Mouse (Mus musculus) liver, embryonic 14.5 days (tissue): ENCODE data around the gene Ampd1. TPM values are rescaled to one million over a fixed set of nuclear protein-coding genes. Genes with fewer than 3 reads are reported as not detected.

Experiments
- ATAC-seq: fragments of 200-750 bp; cut with Nextera tagmentation; 2 replicates; pipeline ENCODE4 v1.8.0; 2017; ENCODE audit warnings: moderate number of reproducible peaks, mild to moderate bottlenecking, moderate library complexity; ENCODE audit not compliant: insufficient read depth
- DNase-seq, 3 experiments: peaks; one replicate each; pipeline ENCODE4 v3.0.0-alpha.2; 2012 to 2013; ENCODE audit warnings: low read depth in 3 of 3, low spot score in 3 of 3
- H3K27ac ChIP-seq: fragments of 300-500 bp; sonication (generic); 2 replicates; pipeline ENCODE4 v1.5.1; 2014; ENCODE audit warnings: moderate library complexity, mild to moderate bottlenecking, control low read depth, inconsistent platforms
- H3K27me3 ChIP-seq: fragments of 300-500 bp; sonication (generic); 2 replicates; pipeline ENCODE4 v1.6.1; 2014; ENCODE audit warnings: mild to moderate bottlenecking, low read length, moderate library complexity; ENCODE audit not compliant: control insufficient read depth, insufficient read depth
- H3K36me3 ChIP-seq: fragments of 300-500 bp; sonication (generic); replicated peaks from 2 replicates; pipeline ENCODE4 v1.6.1; 2014; ENCODE audit warnings: low read depth; ENCODE audit not compliant: control insufficient read depth, insufficient read depth
- H3K4me1 ChIP-seq, 2 experiments: fragments of 200-500 bp in 1 of 2; fragments of 300-500 bp in 1 of 2; sonication (generic) in 1 of 2; replicated peaks; 2 replicates each; pipeline ENCODE4 v1.6.1; 2012 to 2014; ENCODE audit warnings: antibody characterized with exemption in 1 of 2, inconsistent platforms in 1 of 2, low read length in 1 of 2; ENCODE audit not compliant: control insufficient read depth in 2 of 2, insufficient read depth in 2 of 2
- H3K4me2 ChIP-seq: fragments of 300-500 bp; sonication (generic); 2 replicates; pipeline ENCODE4 v1.6.1; 2014; ENCODE audit warnings: low read depth, mild to moderate bottlenecking, control low read depth, moderate library complexity
- H3K4me3 ChIP-seq, 2 experiments: fragments of 200-500 bp in 1 of 2; fragments of 300-500 bp in 1 of 2; sonication (generic) in 1 of 2; 2 replicates each; pipeline ENCODE4 v1.5.1; 2012 to 2014; ENCODE audit warnings: low read depth in 2 of 2, low read length in 2 of 2, mild to moderate bottlenecking in 2 of 2, control low read depth in 1 of 2, inconsistent platforms in 1 of 2, moderate library complexity in 1 of 2; ENCODE audit not compliant: insufficient read depth in 1 of 2
- H3K9ac ChIP-seq: fragments of 300-500 bp; sonication (generic); replicated peaks from 2 replicates; pipeline ENCODE4 v1.6.1; 2014; ENCODE audit warnings: mild to moderate bottlenecking, control low read depth, moderate library complexity
- H3K9me3 ChIP-seq: fragments of 300-500 bp; sonication (generic); 2 replicates; pipeline ENCODE4 v1.6.1; 2016; ENCODE audit warnings: low read length, mixed read lengths; ENCODE audit not compliant: control insufficient read depth
- CTCF ChIP-seq: IDR thresholded peaks from 2 replicates; pipeline ENCODE4 v1.5.1; 2016; ENCODE audit warnings: antibody characterized with exemption, low read depth, control low read depth
- EP300 ChIP-seq: IDR thresholded peaks from 2 replicates; pipeline ENCODE4 v1.6.1; 2016; ENCODE audit warnings: antibody characterized with exemption, low read depth
- WGBS: fragments of 180-500 bp; shearing (Covaris S2); extraction: QIAGEN DNeasy Blood & Tissue Kit; methylation state at CpG from one replicate; pipeline ENCODE4 v1.1.7; 2014; ENCODE audit not compliant: insufficient replicate concordance; 5-methylcytosine and 5-hydroxymethylcytosine counted together
- polyA plus RNA-seq, 2 experiments: library from polyadenylated mRNA; depleted of rRNA in 1 of 2; stranded (reverse) in 1 of 2; unstranded in 1 of 2; fragments of >200 nt; fragmentation: Nextera tagmentation in 1 of 2; extraction: Ambion mirVana in 1 of 2; gene quantifications; 2 replicates each; pipeline versions ENCODE4 v1.2.1 to v1.2.3; 2012 to 2014

Ampd1 gene
- polyA plus RNA-seq (2012; rRNA removed) (0.05 and 0.07 TPM in 2 replicates), polyA plus RNA-seq (2014; fragmentation: Nextera tagmentation; extraction: Ambion mirVana) (0.06 TPM in 1 of 2 replicates, not detected in the other)

DNA sequence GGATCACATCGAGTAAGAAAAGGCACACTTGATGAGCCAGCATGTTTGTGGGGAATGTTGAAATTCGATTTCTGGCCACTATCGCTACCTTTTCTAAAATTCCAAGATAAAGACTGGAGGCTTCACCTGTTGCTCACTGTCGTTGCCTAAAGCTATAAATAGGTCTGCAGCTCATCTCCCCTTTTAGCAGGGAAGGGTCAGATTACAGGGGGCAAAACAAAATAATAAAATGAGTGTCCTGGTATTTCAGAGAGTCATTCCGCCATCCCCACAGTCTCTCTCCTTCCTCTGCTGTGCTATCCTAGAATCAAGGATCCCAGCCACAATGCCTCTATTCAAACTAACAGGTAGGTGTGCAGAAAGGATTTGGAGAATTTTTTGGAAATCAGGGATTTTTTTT, at the start of gene Ampd1:
Gene Ampd1 (plus strand): TSS at position 244 of the 400 bp plus-strand sequence.
- Histone ChIP-seq H3K4me3 (no peak within 1 kb of the TSS), H3K4me2 (no peak within 1 kb of the TSS), H3K9me3 (no peaks in the 10 kb centered on the region), H3K4me1 (no peaks in the 10 kb centered on the region), H3K27me3 (no peaks in the 10 kb centered on the region), H3K27ac (no peak within 1 kb of the TSS), H3K36me3 (peaks cover 3% of the 10 kb centered on the region), H3K9ac (no peak within 1 kb of the TSS)
- TF ChIP-seq CTCF (no peak), EP300 (no peak)
- DNase-seq (no peak), ATAC-seq (no peak)
- 57% methylated on average over 5 of the region's 5 CpGs for WGBS

DNA sequence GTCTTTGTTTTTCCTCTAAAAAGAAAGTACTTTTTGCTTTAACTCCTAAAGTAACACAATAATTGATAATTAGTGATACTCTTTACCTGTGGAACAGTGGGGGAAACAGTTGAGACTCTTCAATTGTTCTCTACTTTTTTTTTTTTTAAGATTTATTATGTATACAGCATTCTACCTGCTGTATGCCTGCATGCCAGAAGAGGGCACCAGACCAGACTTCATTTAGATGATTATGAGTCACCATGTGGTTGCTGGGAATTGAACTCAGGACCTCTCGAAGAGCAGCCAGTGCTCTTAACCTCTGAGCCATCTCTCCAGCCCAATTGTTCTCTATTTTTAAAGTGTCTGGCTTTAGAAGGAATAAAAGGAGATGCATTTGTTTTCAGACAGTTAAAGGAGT, 47.6 kb upstream of the Ampd1 start:
- TF ChIP-seq CTCF (peak; percentile 62), EP300 (no peak)
- WGBS: 65% methylated on average over 1 of the region's 1 CpGs
- no peak overlapping the region for H3K9ac ChIP-seq
- H3K4me3 ChIP-seq: no peak overlapping the region
- ATAC-seq: no peak
- no peak overlapping the region for H3K27ac ChIP-seq
- no peak overlapping the region for H3K4me2 ChIP-seq
- no peaks in the 10 kb centered on the region for H3K27me3 ChIP-seq
- H3K9me3 ChIP-seq: no peaks in the 10 kb centered on the region
- H3K4me1 ChIP-seq: peaks cover 6% of the 10 kb centered on the region in 2 experiments
- DNase-seq: peak; percentile 3 to 20 (median 13)
- peaks cover 26% of the 10 kb centered on the region for H3K36me3 ChIP-seq

DNA sequence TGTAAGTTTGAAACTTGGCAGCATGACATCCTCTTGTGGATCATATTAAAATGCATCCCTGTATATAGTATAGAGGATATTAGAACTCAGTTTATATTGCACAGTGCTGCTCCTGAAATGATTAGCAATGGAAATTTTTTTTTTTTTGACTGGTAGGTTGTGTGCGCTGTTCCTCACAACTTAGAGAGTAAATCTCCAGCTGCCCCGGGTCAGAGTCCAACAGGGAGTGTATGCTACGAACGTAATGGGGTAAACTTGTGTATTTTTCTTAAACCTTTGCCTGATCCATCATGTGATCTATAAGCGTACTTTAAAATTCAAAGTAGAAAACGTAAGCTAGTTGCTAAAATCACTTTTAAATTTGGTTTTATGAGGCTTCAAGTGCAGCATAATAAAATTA, 33.5 kb upstream of the Ampd1 start:
- WGBS: 82% methylated on average over 6 of the region's 6 CpGs
- no peak for TF ChIP-seq EP300
- TF ChIP-seq CTCF: no peak
- ATAC-seq: no peak

DNA sequence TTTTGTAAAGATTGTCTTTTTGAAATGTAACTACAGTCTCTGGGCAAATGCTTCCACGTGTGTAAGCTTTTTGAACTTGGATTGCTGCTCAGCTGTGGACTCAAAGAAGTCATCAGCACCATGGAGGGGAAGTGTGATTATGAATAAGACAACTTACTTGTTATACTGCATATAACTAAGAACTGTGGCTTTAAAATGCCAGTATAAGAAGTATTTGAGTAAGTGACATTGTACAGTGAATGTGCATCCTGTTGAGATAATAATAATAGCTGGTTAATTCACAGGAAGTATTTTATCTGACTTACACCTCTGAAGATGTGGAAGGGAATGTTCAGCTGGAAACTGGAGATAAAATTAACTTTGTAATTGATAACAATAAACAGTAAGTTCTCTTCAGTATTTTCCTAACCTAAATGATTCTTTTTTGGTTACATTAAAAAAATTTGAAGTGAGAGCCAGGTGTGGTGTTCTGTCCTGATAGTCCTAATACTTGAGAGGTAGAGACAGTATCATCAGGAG, 32.9 kb upstream of the Ampd1 start:
- no peak overlapping the region for H3K4me2 ChIP-seq
- no peaks in the 10 kb centered on the region for H3K27me3 ChIP-seq
- no peak for TF ChIP-seq EP300
- no peak for TF ChIP-seq CTCF
- no peak overlapping the region for H3K4me3 ChIP-seq
- 77% methylated on average over 1 of the region's 1 CpGs for WGBS
- H3K27ac ChIP-seq: no peak overlapping the region
- H3K9ac ChIP-seq: no peak overlapping the region
- no peaks in the 10 kb centered on the region for H3K9me3 ChIP-seq
- H3K4me1 ChIP-seq: no peaks in the 10 kb centered on the region
- peaks cover 56% of the 10 kb centered on the region for H3K36me3 ChIP-seq
- ATAC-seq: no peak
- no peak for DNase-seq

More for the DNA sequence above, 33.5 kb upstream of the Ampd1 start:
- no peak for DNase-seq
- Histone ChIP-seq H3K4me1 (no peaks in the 10 kb centered on the region), H3K27me3 (no peaks in the 10 kb centered on the region), H3K4me2 (no peak overlapping the region), H3K27ac (no peak overlapping the region), H3K9me3 (no peaks in the 10 kb centered on the region), H3K9ac (no peak overlapping the region), H3K36me3 (peaks cover 51% of the 10 kb centered on the region), H3K4me3 (no peak overlapping the region)

DNA sequence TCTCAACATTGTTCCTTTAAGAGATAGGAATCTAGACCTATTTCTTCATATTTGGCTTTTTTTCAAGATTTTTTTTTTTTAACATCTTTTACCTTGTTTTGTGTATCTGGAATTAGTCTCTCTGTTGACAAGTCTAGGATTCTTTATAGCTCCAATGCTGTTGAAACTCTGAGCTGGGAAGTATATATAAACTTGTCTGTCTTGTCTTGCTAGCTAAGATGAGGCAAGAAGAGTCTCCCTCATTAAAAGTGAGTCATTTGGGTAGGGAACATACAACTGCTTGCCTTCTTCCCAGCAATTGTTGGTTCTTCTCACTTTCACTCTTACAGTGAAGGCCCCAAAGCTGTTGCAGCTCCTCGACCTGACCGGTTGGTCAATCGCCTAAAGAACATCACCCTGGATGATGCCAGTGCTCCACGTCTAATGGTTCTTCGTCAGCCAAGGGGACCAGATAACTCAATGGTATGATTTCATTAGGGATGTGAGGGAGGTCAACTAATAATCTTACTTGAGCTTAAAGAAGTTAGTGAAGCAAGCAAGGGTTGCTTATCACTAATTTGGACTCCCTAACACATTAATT, 17.7 kb upstream of the Ampd1 start:
- WGBS: 81% methylated on average over 5 of the region's 5 CpGs
- no peak overlapping the region for H3K9ac ChIP-seq
- no peak for DNase-seq
- no peak for ATAC-seq
- H3K4me2 ChIP-seq: no peak overlapping the region
- peaks cover 3 to 6% of the 10 kb centered on the region in 2 experiments for H3K4me1 ChIP-seq
- H3K27ac ChIP-seq: no peak overlapping the region
- H3K36me3 ChIP-seq: peaks cover 50% of the 10 kb centered on the region
- H3K9me3 ChIP-seq: no peaks in the 10 kb centered on the region
- H3K4me3 ChIP-seq: no peak overlapping the region
- H3K27me3 ChIP-seq: no peaks in the 10 kb centered on the region
- no peak for TF ChIP-seq EP300
- TF ChIP-seq CTCF: no peak
